In the genomic region with DNA sequence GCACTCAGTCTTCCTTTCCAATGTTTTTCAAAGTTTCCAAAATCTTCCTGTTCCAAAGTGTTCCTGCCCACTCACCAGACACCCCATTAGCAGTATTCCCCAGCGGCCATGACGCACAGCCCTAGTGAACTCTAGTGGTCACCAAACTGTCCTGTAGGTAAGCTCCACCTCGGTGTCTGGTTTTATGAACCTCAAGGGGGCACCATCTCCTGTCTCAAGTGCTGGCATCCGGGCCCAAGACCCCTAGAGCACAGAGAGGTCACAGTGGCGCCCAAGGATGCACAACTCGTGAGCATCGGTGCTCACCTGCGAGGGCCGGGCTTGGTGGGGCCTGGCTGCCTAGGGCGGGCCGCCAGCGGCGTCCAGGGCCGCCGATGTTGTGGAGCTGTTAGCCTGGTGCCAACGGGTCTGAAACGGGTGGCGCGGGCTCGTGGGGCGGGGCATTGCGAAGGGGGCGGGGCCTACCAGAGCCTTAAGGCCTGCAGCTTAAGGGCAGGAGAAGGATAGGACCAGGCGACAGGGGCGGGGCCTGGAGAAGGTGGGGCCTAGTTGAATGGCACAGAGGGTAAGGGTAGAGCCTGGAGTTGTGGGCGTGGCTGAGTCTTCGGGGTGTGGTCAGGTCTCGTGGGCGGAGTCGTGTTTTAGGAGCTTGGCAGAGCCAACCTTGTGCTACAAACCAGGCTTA, we compare ENCODE assay signal across 8 mouse cellular contexts. TPM values are rescaled to one million over a fixed set of nuclear protein-coding genes. Genes with fewer than 3 reads are reported as not detected.
DNase-seq lines count a peak whose midpoint lies in the region; ATAC-seq lines count a peak whose summit lies in the region.

A gene (minus strand): TSS at position 415 of the 685 bp plus-strand sequence.

- peak within 1 kb of the TSS; percentile 59 for H3K4me2 ChIP-seq in heart, embryonic 11.5 days
- H3K4me2 ChIP-seq in kidney, embryonic 15.5 days, result peak within 1 kb of the TSS; percentile 61

- peaks cover 34% of the 10 kb centered on the region for H3K4me1 ChIP-seq in embryonic facial prominence, embryonic 10.5 days
- H3K4me1 ChIP-seq in heart, embryonic 11.5 days (ENCODE audit: control insufficient read depth, insufficient read depth, low read length), result peaks cover 5% of the 10 kb centered on the region; the same call in 1 of the 2 replicates
- peaks cover 32% of the 10 kb centered on the region for H3K4me1 ChIP-seq in kidney, embryonic 15.5 days

- H3K4me3 ChIP-seq in embryonic facial prominence, embryonic 10.5 days, result peak within 1 kb of the TSS; percentile 50
- peak within 1 kb of the TSS; percentile 29 for H3K4me3 ChIP-seq in heart, embryonic 11.5 days (ENCODE audit: low read depth, low read length)
- H3K4me3 ChIP-seq in kidney, embryonic 15.5 days (replicated peaks), result peak within 1 kb of the TSS; percentile 39

- H3K9me3 ChIP-seq in embryonic facial prominence, embryonic 10.5 days, result no peaks in the 10 kb centered on the region
- H3K9me3 ChIP-seq in heart, embryonic 11.5 days (replicated peaks; ENCODE audit: control insufficient read depth, low read length), result no peaks in the 10 kb centered on the region
- H3K9me3 ChIP-seq in kidney, embryonic 15.5 days (replicated peaks), result no peaks in the 10 kb centered on the region

- peak; percentile 80 for ATAC-seq in heart, embryonic 11.5 days (replicated peaks; ENCODE audit: insufficient number of reproducible peaks, low FRiP score, low TSS enrichment)
- ATAC-seq in kidney, embryonic 15.5 days (replicated peaks; ENCODE audit: low FRiP score), result peak; percentile 89

- H3K9ac ChIP-seq in heart, embryonic 11.5 days (ENCODE audit: low read depth, low read length), result peak within 1 kb of the TSS; percentile 23; the same call in 1 of the 2 replicates
- no peak within 1 kb of the TSS for H3K9ac ChIP-seq in kidney, embryonic 15.5 days

- no peak within 1 kb of the TSS for H3K27ac ChIP-seq in embryonic facial prominence, embryonic 10.5 days (replicated peaks)
- H3K27ac ChIP-seq in heart, embryonic 11.5 days (ENCODE audit: low read depth, low read length), result no peak within 1 kb of the TSS
- peak within 1 kb of the TSS; percentile 66; the same call in 1 of the 2 replicates for H3K27ac ChIP-seq in kidney, embryonic 15.5 days

- DNase-seq in A20 (ENCODE audit: low read depth, low spot score) (peak; percentile 99), NIH3T3 (ENCODE audit: low read depth) (peak; percentile 41)
- DNase-seq in embryonic facial prominence, embryonic 10.5 days (ENCODE audit: low spot score), result peak; percentile 83
- DNase-seq in lung, postnatal 25 days (ENCODE audit: low spot score), result peak; percentile 91
- peak; percentile 87 for DNase-seq in retina, postnatal 1 day
- peak; percentile 82 to 91 for DNase-seq in urinary bladder, postnatal 4 days (ENCODE audit: low spot score in 2 of 2)

- H3K27me3 ChIP-seq in embryonic facial prominence, embryonic 10.5 days (replicated peaks; ENCODE audit: low read depth, poor library complexity, severe bottlenecking), result peaks cover 52% of the 10 kb centered on the region
- H3K27me3 ChIP-seq in heart, embryonic 11.5 days (ENCODE audit: control insufficient read depth, insufficient read depth, low read length), result peaks cover 26% of the 10 kb centered on the region
- peaks cover 35% of the 10 kb centered on the region for H3K27me3 ChIP-seq in kidney, embryonic 15.5 days

- H3K36me3 ChIP-seq in embryonic facial prominence, embryonic 10.5 days (replicated peaks), result peaks cover 33% of the 10 kb centered on the region
- peaks cover 13% of the 10 kb centered on the region for H3K36me3 ChIP-seq in heart, embryonic 11.5 days (ENCODE audit: control insufficient read depth, insufficient read depth, low read length)
- peaks cover 29% of the 10 kb centered on the region for H3K36me3 ChIP-seq in kidney, embryonic 15.5 days

- 3% methylated on average over 30 of the region's 30 CpGs for whole genome bisulfite sequencing in embryonic facial prominence, embryonic 10.5 days
- 2% methylated on average over 30 of the region's 30 CpGs for WGBS in heart, embryonic 11.5 days (ENCODE audit: insufficient replicate concordance)
- whole genome bisulfite sequencing in kidney, embryonic 15.5 days, result under 1% methylated on average over 30 of the region's 30 CpGs

RNA-seq across cellular contexts. Expression of the gene that starts here (rescaled TPM):
- 0.51 and 0.75 TPM in 2 replicates for polyA plus RNA-seq in embryonic facial prominence, embryonic 10.5 days (2016; fragmentation: Nextera tagmentation; extraction: Ambion mirVana)
- 0.09 TPM in 1 of 2 replicates, not detected in the other for polyA plus RNA-seq in heart, embryonic 11.5 days (2014; fragmentation: Nextera tagmentation; extraction: Ambion mirVana)
- polyA plus RNA-seq in kidney, embryonic 15.5 days (2015; fragmentation: Nextera tagmentation; extraction: Ambion mirVana), result 0.23 TPM in 2 replicates

Comparison
In these comparisons a context has a peak if more than half of its experiments do, and no peak if none do; other contexts are left out.
1. Peak in DNase-seq and H3K4me3 ChIP-seq in embryonic facial prominence, embryonic 10.5 days; RNA of the gene not detected or under 1 TPM.
2. Peak in ATAC-seq, H3K4me3 ChIP-seq, H3K9ac ChIP-seq and H3K4me2 ChIP-seq in heart, embryonic 11.5 days; RNA of the gene not detected or under 1 TPM.
3. Peak in ATAC-seq, H3K4me3 ChIP-seq, H3K27ac ChIP-seq and H3K4me2 ChIP-seq in kidney, embryonic 15.5 days; RNA of the gene not detected or under 1 TPM.
4. DNase-seq: peak in every context shown above with its lines; median percentile 99 in A20; 91 in lung, postnatal 25 days; 87 in retina, postnatal 1 day; 86 in urinary bladder, postnatal 4 days; 83 in embryonic facial prominence, embryonic 10.5 days; 41 in NIH3T3.